Mouse (Mus musculus): ENCODE measurements around the gene Tmprss13.

DNA sequence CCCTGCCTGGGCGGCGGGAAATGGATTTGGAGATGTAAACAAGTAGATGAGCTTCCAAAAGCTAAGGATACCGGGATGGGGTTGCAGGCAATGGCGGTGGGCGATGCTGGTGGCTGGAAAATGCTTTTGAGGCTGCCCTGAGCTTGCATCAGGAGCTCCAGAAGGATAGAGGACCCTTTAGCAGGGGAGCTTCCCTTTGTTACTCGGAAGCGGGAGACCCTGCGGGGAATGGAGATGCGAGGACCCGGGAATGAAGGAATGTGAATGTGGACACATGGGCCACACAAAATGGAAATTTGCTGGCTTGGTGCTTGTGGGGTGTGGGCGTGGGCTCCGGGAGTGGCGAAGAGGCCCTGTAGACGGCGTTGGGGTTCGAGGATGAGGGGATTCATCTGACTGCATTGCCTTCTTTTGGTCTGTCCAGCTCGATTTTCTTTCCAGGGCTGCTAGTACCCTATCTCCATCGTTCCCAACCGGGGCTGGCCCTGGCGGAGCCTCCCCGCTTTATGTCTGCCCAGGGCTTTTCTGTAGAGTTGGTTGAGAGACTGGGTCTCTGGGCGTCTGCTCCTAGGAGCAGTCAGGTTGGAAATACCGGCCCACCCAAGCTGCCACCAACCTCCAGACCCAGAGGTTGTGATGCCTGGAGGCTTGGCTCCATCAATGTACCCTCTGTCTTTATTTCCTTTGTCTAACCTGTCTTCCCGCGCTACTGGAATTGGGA lies 51.9 kb downstream of the Tmprss13 start:
- TF ChIP-seq CTCF (IDR thresholded peaks at IDR 0.05; ENCODE audit: borderline replicate concordance, control insufficient read depth, extremely low read depth, insufficient read depth, low read length, poor library complexity) (no peak), POLR2A (IDR thresholded peaks at IDR 0.05; ENCODE audit: control insufficient read depth, extremely low read depth, insufficient read depth, low read length, poor library complexity) (no peak)

All from thymus, adult 2 months (tissue).